Mouse (Mus musculus) spleen, adult 10 weeks (tissue): Measurements from ENCODE around the gene Bloc1s5. TPM values are rescaled to one million over a fixed set of nuclear protein-coding genes. Genes with fewer than 3 reads are reported as not detected.

Experiments used
- polyA plus RNA-seq: library from polyadenylated mRNA; stranded (reverse); fragments of 350-450 nt; fragmentation: Illumina TruSeq; extraction: RNeasy Lipid Tissue Mini Kit (QIAGEN cat#74804); gene quantifications from one replicate; pipeline ENCODE4 v1.2.3, GENCODE M21; 2015; ENCODE audit warnings: low replicate concordance; ENCODE audit not compliant: insufficient read depth

Gene Bloc1s5
- 6.2 TPM for polyA plus RNA-seq

DNA sequence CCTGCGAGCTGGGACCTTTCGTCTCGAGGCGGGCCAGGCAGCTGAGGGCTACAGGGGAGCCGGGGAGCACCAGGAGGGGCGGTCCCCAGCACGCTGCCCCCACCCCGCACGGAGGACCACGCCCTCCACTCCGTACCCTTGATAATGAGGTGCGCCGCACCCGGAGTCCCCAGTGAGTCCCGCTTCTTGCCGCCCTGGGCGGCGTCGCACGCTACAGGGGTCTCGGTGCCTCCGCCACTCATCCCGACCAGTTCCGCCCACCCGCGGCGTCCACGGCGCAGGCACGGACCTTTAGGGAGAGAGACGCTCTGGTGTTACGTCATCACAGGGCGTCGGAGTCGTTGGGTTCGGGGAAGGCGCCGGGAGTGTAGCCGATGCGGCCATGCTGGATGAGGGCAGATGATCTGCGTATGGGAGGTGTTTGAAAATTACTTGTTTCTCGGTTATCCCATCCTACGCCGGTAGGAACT lies at the start of gene Bloc1s5:
Gene Bloc1s5 (minus strand): TSS at position 310 of the 470 bp plus-strand sequence.

DNA sequence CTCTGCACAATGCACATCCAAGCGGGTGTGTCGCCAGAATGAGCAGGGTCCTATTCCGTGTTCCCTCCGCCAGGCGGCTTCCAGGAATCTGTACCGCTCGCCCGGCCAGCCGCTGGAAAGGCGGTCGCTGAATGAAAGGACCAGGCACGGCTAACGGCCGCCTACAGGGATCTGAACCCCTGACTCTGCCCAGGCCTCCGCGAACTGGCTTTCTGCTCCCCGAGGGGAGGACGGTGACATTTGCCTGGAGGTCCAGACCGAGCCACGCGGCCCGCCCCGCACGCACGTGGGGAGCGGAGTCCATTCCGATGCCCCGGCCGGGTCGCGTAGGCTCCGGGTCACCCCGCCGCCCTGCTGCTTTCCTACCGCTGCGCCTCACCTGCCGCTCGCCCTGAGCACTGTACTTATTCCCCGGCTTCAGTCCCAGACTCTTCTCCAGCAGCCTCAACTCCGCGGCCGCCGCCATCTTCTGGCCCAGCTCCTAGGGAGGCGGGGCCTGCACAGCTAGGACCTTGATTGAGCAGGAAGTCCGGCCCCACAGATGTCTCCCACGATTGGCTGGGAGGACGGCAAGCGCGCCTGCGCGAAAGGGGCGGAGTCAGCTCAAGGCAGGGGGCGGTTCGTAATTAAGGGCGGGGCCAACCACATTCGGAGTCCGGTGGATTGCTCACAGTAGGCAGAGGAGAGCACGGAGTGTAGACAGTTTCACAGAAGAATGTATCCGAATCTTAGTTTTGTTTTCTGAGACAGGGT lies 23.8 kb upstream of the Bloc1s5 start, which contains the start of gene Eef1e1:
Gene Eef1e1 (minus strand): TSS at position 531 of the 753 bp plus-strand sequence.

Other genes with a start within 250 kb of the Bloc1s5 start
- gene Txndc5, start 106.3 kb downstream of the Bloc1s5 start, polyA plus RNA-seq: 155 TPM
- gene Eef1e1, start 23.9 kb upstream of the Bloc1s5 start, polyA plus RNA-seq: 21.4 TPM